Comparison of ENCODE assay signal across 26 mouse cellular contexts in genomic region chr1:151031581-151031980, GRCm38 (mm10). TPM values are rescaled to one million over a fixed set of nuclear protein-coding genes. Genes with fewer than 3 reads are reported as not detected.
A peak's percentile ranks its signal among the peaks of the same experiment; 100 is the strongest.
DNase-seq lines count a peak whose midpoint lies in the region; ATAC-seq and TF ChIP-seq lines count a peak whose summit lies in the region.
"Had no signal": no experiment of that assay in that cellular context is flagged by ENCODE, and none has a peak within 500 bp of the region (broad histone marks: within the 10 kb centered on the region; RNA-seq: fewer than 3 reads in every experiment).

No protein-coding gene starts in this region.

- WGBS in liver, adult 2 months, result 62% methylated on average over 10 of the region's 10 CpGs
- 77% methylated on average over 10 of the region's 10 CpGs for WGBS in liver, embryonic 11.5 days
- WGBS in limb, embryonic 10.5 days, result 92% methylated on average over 10 of the region's 10 CpGs

- H3K4me2 ChIP-seq in liver, embryonic 11.5 days, result no peak overlapping the region
- H3K4me2 ChIP-seq: forebrain, embryonic 12.5 days had no signal

- H3K9me3 ChIP-seq in liver, embryonic 11.5 days (ENCODE audit: control insufficient read depth, low read length), result no peaks in the 10 kb centered on the region
- no peaks in the 10 kb centered on the region for H3K9me3 ChIP-seq in limb, embryonic 10.5 days (replicated peaks)
- H3K9me3 ChIP-seq: forebrain, embryonic 10.5 days; forebrain, embryonic 12.5 days; G1E had no signal

- H3K79me2 ChIP-seq in liver, adult 2 months (ENCODE audit: control insufficient read depth, insufficient read depth, low read length), result no peaks in the 10 kb centered on the region

- no peak overlapping the region for H3K9ac ChIP-seq in liver, adult 2 months (ENCODE audit: low read depth, low read length)
- no peak overlapping the region for H3K9ac ChIP-seq in liver, embryonic 11.5 days (ENCODE audit: low read depth, low read length)
- H3K9ac ChIP-seq: forebrain, embryonic 12.5 days had no signal

- TF ChIP-seq POLR2A in liver, adult 2 months (IDR thresholded peaks at IDR 0.05; ENCODE audit: extremely low read depth, insufficient read depth, low read length), result no peak

- no peak for TF ChIP-seq CTCF in liver, adult 2 months (IDR thresholded peaks at IDR 0.05; ENCODE audit: low read depth, low read length)

- intact Hi-C loops in gastrocnemius, postnatal 14 days (cut with DNase I; ENCODE audit: low total_unique reads), result no loop called here

- no peak overlapping the region for H3K27ac ChIP-seq in liver, adult 2 months (replicated peaks; ENCODE audit: insufficient read depth, low read depth, low read length)
- no peak overlapping the region for H3K27ac ChIP-seq in liver, embryonic 11.5 days (ENCODE audit: low read depth, low read length)
- H3K27ac ChIP-seq in limb, embryonic 10.5 days, result no peak overlapping the region
- H3K27ac ChIP-seq: forebrain, embryonic 10.5 days; forebrain, embryonic 12.5 days had no signal

- no peak for ATAC-seq in liver, embryonic 11.5 days (replicated peaks; ENCODE audit: low FRiP score)
- ATAC-seq in granulocyte monocyte progenitor cell, adult 5-6 weeks (replicated peaks; ENCODE audit: poor library complexity, severe bottlenecking), result no peak
- ATAC-seq: activated CD4-positive, CD25-positive, alpha-beta regulatory T cell, adult 4 months; CD4-positive, CD25-positive, alpha-beta regulatory T cell, adult 4 months; forebrain, embryonic 14.5 days; forebrain, embryonic 16.5 days; Patski had no signal

- H3K27me3 ChIP-seq in liver, adult 2 months (ENCODE audit: control insufficient read depth, insufficient read depth, low read length), result no peaks in the 10 kb centered on the region
- H3K27me3 ChIP-seq in liver, embryonic 11.5 days (replicated peaks; ENCODE audit: control insufficient read depth, insufficient read depth, low read length), result no peaks in the 10 kb centered on the region
- H3K27me3 ChIP-seq in limb, embryonic 10.5 days (ENCODE audit: low read depth, poor library complexity, severe bottlenecking), result no peaks in the 10 kb centered on the region
- H3K27me3 ChIP-seq: CH12.LX; forebrain, embryonic 12.5 days; Patski had no signal

- no peak overlapping the region for H3K4me3 ChIP-seq in liver, adult 2 months (ENCODE audit: insufficient read depth, low read depth, low read length)
- no peak overlapping the region for H3K4me3 ChIP-seq in liver, embryonic 11.5 days (ENCODE audit: low read depth, low read length)
- H3K4me3 ChIP-seq in limb, embryonic 10.5 days, result no peak overlapping the region
- H3K4me3 ChIP-seq: erythroblast, embryonic 14.5 days; forebrain, embryonic 10.5 days; forebrain, embryonic 12.5 days had no signal

- no peaks in the 10 kb centered on the region for H3K4me1 ChIP-seq in liver, adult 2 months (ENCODE audit: control insufficient read depth, insufficient read depth, low read length)
- H3K4me1 ChIP-seq in liver, embryonic 11.5 days (replicated peaks; ENCODE audit: control insufficient read depth, insufficient read depth, low read length), result no peaks in the 10 kb centered on the region
- H3K4me1 ChIP-seq in limb, embryonic 10.5 days, result no peaks in the 10 kb centered on the region
- H3K4me1 ChIP-seq: forebrain, embryonic 10.5 days; forebrain, embryonic 12.5 days had no signal

- H3K36me3 ChIP-seq in liver, adult 2 months (ENCODE audit: control insufficient read depth, insufficient read depth, low read length), result no peaks in the 10 kb centered on the region
- no peaks in the 10 kb centered on the region for H3K36me3 ChIP-seq in liver, embryonic 11.5 days (ENCODE audit: control insufficient read depth, insufficient read depth, low read length)
- no peaks in the 10 kb centered on the region for H3K36me3 ChIP-seq in limb, embryonic 10.5 days
- H3K36me3 ChIP-seq: forebrain, embryonic 10.5 days; forebrain, embryonic 12.5 days; G1E had no signal

- DNase-seq in gastrocnemius, adult 18-20 months (ENCODE audit: low spot score), result peak; percentile 77
- no peak for DNase-seq in gastrocnemius, postnatal 14 days
- DNase-seq in liver, adult 2 months (ENCODE audit: extremely low read depth, low read depth, low spot score), result peak; percentile 18
- DNase-seq in liver, embryonic 11.5 days (ENCODE audit: low spot score), result no peak
- peak; percentile 21 for DNase-seq in limb, embryonic 10.5 days (ENCODE audit: low spot score)
- peak; percentile 54 for DNase-seq in skeletal muscle tissue, adult 2 months (ENCODE audit: low read depth, low spot score)
- DNase-seq in thymus, postnatal 36 days, result no peak
- DNase-seq: adrenal gland, adult 8-10 months; adrenal gland, postnatal 14 days; adrenal gland, postnatal 36 days; cerebellum, adult 11-12 months; cerebellum, adult 2 months; cerebellum, adult 9-10 months; cerebellum, postnatal 10 days; cerebellum, postnatal 25 days had no signal

RNA-seq across cellular contexts. Expression of gene Hmcn1, which starts 38.3 kb away (rescaled TPM):
- total RNA-seq in gastrocnemius, adult 18-20 months (2021), result 1 to 10 TPM; 4.8 to 6.9 TPM
- total RNA-seq in gastrocnemius, postnatal 14 days (2021), result 10 to 100 TPM in 1 of 2 experiments, 1 to 10 TPM in 1; 9.3 to 10.9 TPM
- 2.7 and 4.5 TPM in 2 replicates for total RNA-seq in liver, adult 2 months (2014; rRNA removed)
- polyA plus RNA-seq in liver, adult 2 months (2012; rRNA removed), result 0.80 and 1.0 TPM in 2 replicates
- 9.9 and 11.0 TPM in 2 replicates for polyA plus RNA-seq in liver, embryonic 11.5 days (2014; fragmentation: Nextera tagmentation; extraction: Ambion mirVana)
- polyA plus RNA-seq in limb, embryonic 10.5 days (2016; fragmentation: Nextera tagmentation; extraction: Ambion mirVana), result 10.4 and 14.2 TPM in 2 replicates
- not detected in 2 replicates for total RNA-seq in granulocyte monocyte progenitor cell, adult 5-6 weeks (2014; fragmentation: Nextera tagmentation)
- 0.22 TPM in 1 of 2 replicates, not detected in the other for total RNA-seq in granulocyte monocyte progenitor cell, adult 5-6 weeks (2017)
- polyA plus RNA-seq: activated CD4-positive, CD25-positive, alpha-beta regulatory T cell, adult 4 months; CD4-positive, CD25-positive, alpha-beta regulatory T cell, adult 4 months; erythroblast, embryonic 14.5 days; G1E had no signal

Comparison
In these comparisons a context has a peak if more than half of its experiments do, and no peak if none do; other contexts are left out.
1. DNase-seq: peak in gastrocnemius, adult 18-20 months (single experiment), liver, adult 2 months (single experiment), limb, embryonic 10.5 days (single experiment) and skeletal muscle tissue, adult 2 months (single experiment); none in gastrocnemius, postnatal 14 days (single experiment), liver, embryonic 11.5 days (single experiment) and thymus, postnatal 36 days (0 of 2).